Mouse (Mus musculus): ENCODE measurements around the gene Dpep1. TPM values are rescaled to one million over a fixed set of nuclear protein-coding genes. Genes with fewer than 3 reads are reported as not detected.
A peak's percentile ranks its signal among the peaks of the same experiment; 100 is the strongest.

Dpep1 gene
- 3.9 and 5.4 TPM in 2 replicates for polyA plus RNA-seq (2015; fragmentation: Nextera tagmentation; extraction: Ambion mirVana)

DNA sequence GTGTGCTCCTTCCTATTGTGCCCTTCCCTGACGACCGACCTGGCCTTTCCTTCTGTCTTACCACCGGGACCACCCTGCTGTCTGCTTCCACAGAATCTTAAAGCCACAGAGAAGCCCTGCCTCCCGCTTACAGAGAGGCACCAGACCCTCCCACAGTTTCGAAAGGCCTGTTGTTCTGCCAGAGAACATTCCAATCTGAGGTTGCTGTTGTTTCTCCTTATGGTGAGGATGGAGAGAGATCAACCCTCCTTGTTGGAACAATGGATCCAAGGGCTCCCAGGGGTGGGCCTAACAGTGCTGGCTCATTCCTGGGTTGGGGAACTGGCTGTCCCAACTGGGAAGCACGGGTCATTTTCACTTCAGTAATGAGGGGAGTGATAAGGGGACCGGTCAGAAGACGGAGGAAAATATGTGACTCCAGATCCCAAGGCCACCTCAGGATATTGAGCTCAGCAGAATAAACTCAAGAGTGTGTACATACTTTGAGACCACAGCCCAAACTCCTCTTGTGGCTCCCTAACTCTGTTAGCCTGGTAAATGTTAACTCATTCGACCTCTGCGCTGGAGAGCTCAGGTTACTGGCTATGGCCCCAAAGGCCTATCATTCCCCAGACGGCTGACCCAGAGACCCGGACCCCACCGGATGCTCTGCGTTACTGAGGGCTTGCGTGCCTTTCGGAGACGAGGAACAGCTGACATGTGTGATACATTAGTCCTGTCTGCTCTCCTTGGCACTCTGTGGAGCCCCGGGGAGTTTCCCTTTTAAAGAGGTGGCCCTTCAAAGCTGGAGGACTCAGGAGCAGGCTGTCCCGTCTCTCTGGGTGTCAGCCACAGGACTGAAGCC is at the start of gene Dpep1:
Gene Dpep1, plus strand, starts transcription at position 677 of the 844 bp plus-strand sequence.
- Histone ChIP-seq H3K4me2 (replicated peaks) (no peak within 1 kb of the TSS), H3K4me3 (replicated peaks) (no peak within 1 kb of the TSS), H3K9me3 (no peaks in the 10 kb centered on the region), H3K4me1 (replicated peaks) (peaks cover 20% of the 10 kb centered on the region), H3K36me3 (no peaks in the 10 kb centered on the region), H3K27me3 (replicated peaks) (no peaks in the 10 kb centered on the region), H3K27ac (peak within 1 kb of the TSS; percentile 37; the same call in 1 of the 2 replicates), H3K9ac (no peak within 1 kb of the TSS)
- WGBS, result 22% methylated on average over 19 of the region's 19 CpGs
- no peak; the same call in 1 of the 2 replicates for ATAC-seq

DNA sequence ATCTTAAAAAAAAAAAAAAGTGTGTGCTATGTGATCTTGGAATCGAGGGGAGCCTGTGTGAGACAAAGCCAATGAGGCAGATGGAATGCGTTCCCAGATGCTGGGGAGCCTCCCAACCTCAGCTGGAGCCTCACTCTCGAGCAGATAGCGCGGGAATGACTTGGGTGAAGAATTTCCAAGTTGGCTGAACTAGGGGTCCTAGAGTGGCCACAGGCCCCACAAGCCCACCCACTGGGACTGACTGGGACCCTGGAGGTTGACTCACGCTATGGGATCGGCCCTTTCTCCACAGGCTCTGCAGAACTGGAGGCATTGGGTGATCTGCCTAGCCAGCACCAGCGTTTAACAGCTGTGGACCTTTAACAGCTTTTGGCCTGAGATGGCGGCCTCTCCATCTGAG is 49.8 kb upstream of the Dpep1 start:
- no peak for ATAC-seq
- H3K36me3 ChIP-seq, result no peaks in the 10 kb centered on the region
- H3K4me3 ChIP-seq (replicated peaks), result no peak overlapping the region
- no peaks in the 10 kb centered on the region for H3K9me3 ChIP-seq
- H3K4me1 ChIP-seq (replicated peaks), result peaks cover 9% of the 10 kb centered on the region; the same call in 1 of the 2 replicates
- WGBS, result 70% methylated on average over 9 of the region's 9 CpGs
- H3K27me3 ChIP-seq (replicated peaks), result no peaks in the 10 kb centered on the region
- no peak overlapping the region for H3K9ac ChIP-seq
- H3K27ac ChIP-seq, result no peak overlapping the region
- H3K4me2 ChIP-seq (replicated peaks), result no peak overlapping the region

DNA sequence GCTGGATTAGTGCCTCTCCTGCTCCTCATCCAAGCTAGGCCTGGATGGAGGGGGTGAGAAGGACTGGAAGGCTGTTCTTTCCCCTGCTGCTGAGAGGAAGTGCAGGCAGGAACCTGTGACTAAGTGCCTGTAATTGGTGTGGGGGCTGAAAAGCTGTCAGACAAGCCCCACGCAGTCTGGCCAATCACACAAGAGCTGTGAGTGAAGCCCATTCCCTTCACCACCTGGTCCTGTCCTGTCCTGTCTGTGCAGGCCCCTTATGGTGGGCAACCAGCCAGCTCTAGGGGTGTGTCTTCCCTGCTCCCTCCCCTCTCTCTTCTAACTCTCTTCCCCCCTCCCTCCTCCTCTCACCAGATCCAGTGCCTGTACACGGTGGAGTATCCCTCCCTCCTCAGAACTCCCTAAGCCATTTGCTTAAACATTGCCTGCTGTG is 48.4 kb upstream of the Dpep1 start:
- no peaks in the 10 kb centered on the region for H3K27me3 ChIP-seq (replicated peaks)
- H3K9me3 ChIP-seq, result no peaks in the 10 kb centered on the region
- no peak overlapping the region for H3K9ac ChIP-seq
- H3K27ac ChIP-seq, result peak overlapping the region; percentile 74
- WGBS, result 11% methylated on average over 2 of the region's 2 CpGs
- ATAC-seq, result peak; percentile 89
- H3K4me2 ChIP-seq (replicated peaks), result no peak overlapping the region
- no peaks in the 10 kb centered on the region for H3K36me3 ChIP-seq
- H3K4me3 ChIP-seq (replicated peaks), result no peak overlapping the region
- peaks cover 9% of the 10 kb centered on the region; the same call in 1 of the 2 replicates for H3K4me1 ChIP-seq (replicated peaks)

DNA sequence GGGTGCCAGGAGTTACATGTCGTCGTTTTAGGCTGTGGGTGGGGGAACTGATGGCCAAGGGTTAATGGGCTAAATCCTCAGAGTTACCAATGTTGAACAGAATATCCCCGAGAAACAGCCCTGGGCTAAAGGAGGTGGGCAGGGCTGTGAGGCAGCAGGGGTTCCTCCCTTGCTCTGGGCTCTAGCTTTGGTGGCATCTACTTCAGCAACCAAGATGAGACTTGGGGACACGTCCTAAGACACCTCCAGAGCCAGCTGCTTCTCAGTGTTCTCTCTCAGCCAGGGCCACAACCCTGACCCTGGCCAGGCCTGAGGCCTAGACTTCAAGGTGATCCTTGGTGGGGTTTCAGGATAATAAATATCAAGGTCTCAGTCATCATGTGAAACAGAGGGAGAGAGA is 47.3 kb upstream of the Dpep1 start:
- H3K27ac ChIP-seq, result no peak overlapping the region
- no peak overlapping the region for H3K4me2 ChIP-seq (replicated peaks)
- no peaks in the 10 kb centered on the region for H3K36me3 ChIP-seq
- H3K9me3 ChIP-seq, result no peaks in the 10 kb centered on the region
- 59% methylated on average over 4 of the region's 4 CpGs for WGBS
- H3K4me3 ChIP-seq (replicated peaks), result no peak overlapping the region
- peaks cover 9% of the 10 kb centered on the region; the same call in 1 of the 2 replicates for H3K4me1 ChIP-seq (replicated peaks)
- no peak for ATAC-seq
- no peaks in the 10 kb centered on the region for H3K27me3 ChIP-seq (replicated peaks)
- H3K9ac ChIP-seq, result no peak overlapping the region

DNA sequence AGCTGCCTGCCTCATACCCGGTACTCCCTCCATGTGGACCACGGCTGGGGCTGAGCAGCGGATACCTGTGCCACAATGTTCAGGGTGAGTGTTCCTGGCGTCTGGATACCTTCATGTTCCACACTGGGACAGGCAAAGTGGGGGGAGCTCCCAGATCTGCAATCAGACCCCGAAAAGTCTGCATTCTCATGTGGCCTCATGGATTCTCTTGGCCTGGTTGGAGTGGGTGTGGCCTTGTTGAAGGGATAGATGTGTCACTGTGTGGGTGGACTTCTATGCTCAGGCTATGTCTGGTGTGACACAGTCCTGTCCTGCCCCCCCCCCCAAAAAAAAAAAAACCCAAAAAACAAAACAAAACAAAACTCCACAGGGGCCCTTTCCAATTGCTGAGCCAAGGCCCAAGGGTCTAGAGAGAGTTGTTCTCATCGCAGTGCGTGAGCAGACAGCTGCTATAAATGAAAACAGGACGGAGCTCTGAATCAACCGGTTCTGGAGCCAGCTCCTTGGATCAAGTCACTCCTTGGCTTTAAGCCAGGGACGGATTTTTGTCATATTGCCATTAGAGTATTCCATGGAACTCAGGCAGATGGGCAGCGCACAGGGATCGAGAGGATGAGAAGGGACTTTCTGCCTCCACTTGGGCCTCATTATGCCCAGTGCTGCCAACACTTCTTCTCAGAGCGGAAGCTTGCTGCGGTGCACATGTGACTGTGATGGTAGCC is 44.1 kb upstream of the Dpep1 start:
- ATAC-seq, result 0 out of 2 replicates have a peak, but pooled peaks have one; percentile 43
- no peaks in the 10 kb centered on the region for H3K9me3 ChIP-seq
- H3K9ac ChIP-seq, result no peak overlapping the region
- H3K27ac ChIP-seq, result peak overlapping the region; percentile 77
- H3K4me3 ChIP-seq (replicated peaks), result no peak overlapping the region
- no peaks in the 10 kb centered on the region for H3K27me3 ChIP-seq (replicated peaks)
- H3K36me3 ChIP-seq, result no peaks in the 10 kb centered on the region
- WGBS, result 63% methylated on average over 14 of the region's 14 CpGs
- H3K4me1 ChIP-seq (replicated peaks), result peaks cover 9% of the 10 kb centered on the region; the same call in 1 of the 2 replicates
- H3K4me2 ChIP-seq (replicated peaks), result no peak overlapping the region

DNA sequence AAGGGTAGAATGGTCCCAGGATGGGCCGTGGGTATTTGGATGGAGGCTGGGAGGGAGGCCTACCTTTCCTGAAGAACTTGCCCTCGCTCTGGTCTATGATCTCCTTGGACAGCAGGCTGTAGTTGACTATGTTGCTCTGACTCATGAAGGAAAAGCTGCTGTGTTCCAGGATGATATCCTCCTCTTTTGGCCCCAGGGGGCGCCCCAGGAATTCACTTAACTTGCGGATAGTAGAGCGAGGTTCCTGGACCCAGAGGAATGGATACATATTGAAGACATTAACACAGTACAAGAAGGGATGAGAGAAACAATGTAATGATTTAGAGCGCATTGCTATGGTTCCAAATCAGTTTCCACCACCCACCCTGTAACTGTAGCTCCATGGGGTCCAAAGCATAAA is 40.8 kb upstream of the Dpep1 start:
- WGBS, result 57% methylated on average over 6 of the region's 6 CpGs
- Histone ChIP-seq H3K4me3 (replicated peaks) (no peak overlapping the region), H3K9me3 (no peaks in the 10 kb centered on the region), H3K4me1 (replicated peaks) (no peaks in the 10 kb centered on the region), H3K36me3 (no peaks in the 10 kb centered on the region), H3K27ac (no peak overlapping the region), H3K9ac (no peak overlapping the region), H3K27me3 (replicated peaks) (no peaks in the 10 kb centered on the region), H3K4me2 (replicated peaks) (no peak overlapping the region)
- ATAC-seq, result no peak

DNA sequence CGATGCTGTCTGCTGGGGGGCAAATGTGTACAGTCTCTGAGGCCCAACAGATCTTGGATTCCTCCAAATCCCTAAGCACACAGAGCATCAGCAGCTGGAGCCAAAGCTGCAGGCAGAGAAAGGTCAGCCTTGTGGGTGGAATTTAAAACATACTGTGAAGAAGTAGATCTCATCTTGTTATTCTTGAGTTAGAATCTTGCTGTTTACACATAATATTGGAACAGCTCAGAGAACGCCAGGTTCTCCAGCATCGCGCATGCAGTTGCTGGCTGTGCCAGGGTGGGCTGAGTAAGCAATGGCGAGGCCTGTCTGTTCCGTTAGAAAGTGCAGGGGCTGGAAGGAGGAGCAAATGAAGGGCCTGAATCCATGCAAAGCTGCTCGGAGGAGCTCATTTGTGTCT is 39.7 kb upstream of the Dpep1 start:
- 54% methylated on average over 7 of the region's 7 CpGs for WGBS
- H3K9me3 ChIP-seq, result no peaks in the 10 kb centered on the region
- H3K9ac ChIP-seq, result no peak overlapping the region
- H3K4me3 ChIP-seq (replicated peaks), result no peak overlapping the region
- no peaks in the 10 kb centered on the region for H3K27me3 ChIP-seq (replicated peaks)
- no peak for ATAC-seq
- no peaks in the 10 kb centered on the region for H3K4me1 ChIP-seq (replicated peaks)
- H3K27ac ChIP-seq, result peak overlapping the region; percentile 61
- H3K36me3 ChIP-seq, result no peaks in the 10 kb centered on the region
- H3K4me2 ChIP-seq (replicated peaks), result no peak overlapping the region

DNA sequence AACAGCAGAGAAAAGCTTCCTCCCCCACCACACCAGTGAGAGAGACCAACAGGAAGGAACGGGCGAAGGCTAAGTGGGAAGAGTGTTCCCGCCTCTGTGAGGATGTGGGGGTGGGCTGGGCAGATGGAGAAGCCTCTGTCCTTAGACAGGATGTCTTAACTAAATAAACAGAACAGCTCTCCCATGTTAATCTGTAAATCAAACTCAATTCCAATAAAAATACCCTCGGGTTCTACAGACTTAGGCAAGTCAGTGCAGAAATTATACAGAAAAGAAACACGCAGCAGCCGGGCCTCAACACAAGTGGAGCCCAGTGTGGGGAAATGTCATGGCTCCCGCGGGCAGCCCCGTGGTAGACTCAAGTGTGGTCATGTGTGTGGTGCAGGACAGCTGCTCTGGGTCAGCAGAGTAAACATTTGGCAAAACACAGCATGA is 35.3 kb upstream of the Dpep1 start:
- H3K36me3 ChIP-seq, result no peaks in the 10 kb centered on the region
- H3K27me3 ChIP-seq (replicated peaks), result no peaks in the 10 kb centered on the region
- no peak overlapping the region for H3K9ac ChIP-seq
- no peak overlapping the region for H3K4me3 ChIP-seq (replicated peaks)
- peak overlapping the region; percentile 63 for H3K27ac ChIP-seq
- H3K9me3 ChIP-seq, result no peaks in the 10 kb centered on the region
- 31% methylated on average over 9 of the region's 9 CpGs for WGBS
- peak; percentile 76 for ATAC-seq
- no peak overlapping the region for H3K4me2 ChIP-seq (replicated peaks)
- peaks cover 5% of the 10 kb centered on the region; the same call in 1 of the 2 replicates for H3K4me1 ChIP-seq (replicated peaks)

DNA sequence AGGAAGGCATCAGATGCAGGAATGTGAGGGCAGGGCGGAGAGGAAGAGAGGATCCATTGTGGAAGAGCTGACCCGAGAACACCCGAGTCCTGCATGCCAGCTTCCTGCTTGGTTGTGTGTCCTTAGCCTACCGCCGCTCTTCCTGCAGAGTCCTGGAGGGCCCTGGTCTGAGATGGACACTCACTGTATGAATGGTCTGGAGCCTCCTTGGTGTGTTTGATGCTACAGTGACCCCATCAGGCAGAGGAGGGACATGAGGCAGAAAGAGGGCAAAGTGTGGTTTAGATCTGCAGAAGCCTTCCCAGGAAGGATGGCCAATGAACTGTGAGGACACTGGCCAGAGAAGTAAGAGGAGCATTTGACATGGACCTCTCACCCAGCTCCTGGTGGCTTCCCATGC is 30.9 kb upstream of the Dpep1 start:
- no peaks in the 10 kb centered on the region for H3K27me3 ChIP-seq (replicated peaks)
- peaks cover 23% of the 10 kb centered on the region for H3K4me1 ChIP-seq (replicated peaks)
- ATAC-seq, result no peak
- no peak overlapping the region for H3K4me3 ChIP-seq (replicated peaks)
- no peak overlapping the region for H3K4me2 ChIP-seq (replicated peaks)
- no peak overlapping the region for H3K9ac ChIP-seq
- H3K9me3 ChIP-seq, result no peaks in the 10 kb centered on the region
- H3K27ac ChIP-seq, result no peak overlapping the region
- H3K36me3 ChIP-seq, result no peaks in the 10 kb centered on the region
- 73% methylated on average over 5 of the region's 5 CpGs for WGBS

DNA sequence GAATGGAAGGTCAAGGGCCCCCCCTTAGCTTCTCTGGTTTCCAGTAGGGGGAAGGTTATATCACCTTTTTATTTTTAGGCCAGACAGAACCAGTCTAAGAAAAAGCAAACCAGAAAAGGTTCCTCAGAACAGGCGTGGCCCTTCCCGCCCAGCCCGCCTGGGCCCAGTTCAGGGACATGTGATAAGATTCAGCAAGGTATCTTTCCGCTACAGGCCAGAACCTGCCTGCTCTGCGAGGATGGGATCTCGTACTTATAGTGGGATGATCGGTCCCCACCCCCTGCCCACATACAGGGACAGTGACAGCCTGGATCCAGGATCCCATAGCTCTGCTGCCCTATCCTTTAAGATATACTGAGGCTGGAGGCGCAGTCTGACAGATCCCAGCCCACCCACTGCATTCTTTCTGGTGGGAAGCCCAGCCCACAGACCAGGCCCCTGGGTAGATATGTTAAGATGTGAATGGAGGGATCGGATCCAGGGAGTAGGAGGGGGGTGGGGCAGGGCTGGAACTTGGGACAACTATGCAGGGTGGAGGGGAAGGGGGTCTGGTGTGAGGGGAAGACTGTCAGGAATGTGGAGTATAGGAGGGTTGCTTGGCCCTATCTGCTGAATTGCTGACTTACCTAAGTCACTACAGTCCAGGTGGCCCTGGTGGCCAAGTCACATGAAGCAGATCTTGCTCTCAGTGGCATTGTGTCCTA is 29.8 kb upstream of the Dpep1 start:
- H3K4me1 ChIP-seq (replicated peaks), result peaks cover 23% of the 10 kb centered on the region
- no peak overlapping the region for H3K4me2 ChIP-seq (replicated peaks)
- ATAC-seq, result peak; percentile 71
- no peak overlapping the region for H3K9ac ChIP-seq
- no peaks in the 10 kb centered on the region for H3K27me3 ChIP-seq (replicated peaks)
- 64% methylated on average over 9 of the region's 9 CpGs for WGBS
- H3K27ac ChIP-seq, result no peak overlapping the region
- no peak overlapping the region for H3K4me3 ChIP-seq (replicated peaks)
- H3K36me3 ChIP-seq, result no peaks in the 10 kb centered on the region
- H3K9me3 ChIP-seq, result no peaks in the 10 kb centered on the region

DNA sequence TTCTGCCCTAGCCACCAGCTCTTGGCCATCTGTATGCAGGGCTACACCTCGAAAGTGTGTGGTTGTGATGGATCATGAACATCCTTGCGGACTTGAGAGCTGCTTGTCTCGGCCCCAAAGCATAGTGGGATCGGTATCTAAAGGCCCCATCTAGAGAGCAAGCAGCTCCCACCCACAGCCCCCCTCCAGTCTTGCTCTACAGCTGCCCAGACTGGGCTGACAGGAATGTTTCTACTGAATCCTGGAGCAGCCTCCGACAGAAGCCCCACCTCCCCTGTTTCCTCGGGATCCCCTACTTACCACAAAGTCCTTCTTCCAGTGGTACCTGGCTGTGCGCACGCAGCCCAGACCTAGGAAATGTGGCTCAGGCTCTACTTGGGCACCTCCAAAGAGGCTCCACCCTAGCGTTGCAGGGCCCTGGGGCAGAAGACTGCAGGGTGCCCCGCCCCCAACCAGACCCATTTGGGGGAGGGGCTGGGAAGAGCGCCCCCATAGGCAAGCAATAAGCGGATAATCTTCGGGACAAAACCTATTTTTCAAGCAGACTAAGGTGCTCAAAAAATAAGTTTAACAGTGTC is 28.1 kb upstream of the Dpep1 start, which contains the start of gene Sult5a1:
Gene Sult5a1, minus strand, starts transcription at position 428 of the 578 bp plus-strand sequence.
- H3K4me1 ChIP-seq (replicated peaks), result peaks cover 23% of the 10 kb centered on the region
- H3K9ac ChIP-seq, result no peak within 1 kb of the TSS
- no peak within 1 kb of the TSS for H3K27ac ChIP-seq
- no peaks in the 10 kb centered on the region for H3K9me3 ChIP-seq
- peak within 1 kb of the TSS; percentile 26 for H3K4me3 ChIP-seq (replicated peaks)
- H3K36me3 ChIP-seq, result no peaks in the 10 kb centered on the region
- peak within 1 kb of the TSS; percentile 51 for H3K4me2 ChIP-seq (replicated peaks)
- no peaks in the 10 kb centered on the region for H3K27me3 ChIP-seq (replicated peaks)
- WGBS, result 23% methylated on average over 13 of the region's 13 CpGs
- ATAC-seq, result peak; percentile 57
